Mouse (Mus musculus): ENCODE results near the gene Mia.

The Mia gene

DNA sequence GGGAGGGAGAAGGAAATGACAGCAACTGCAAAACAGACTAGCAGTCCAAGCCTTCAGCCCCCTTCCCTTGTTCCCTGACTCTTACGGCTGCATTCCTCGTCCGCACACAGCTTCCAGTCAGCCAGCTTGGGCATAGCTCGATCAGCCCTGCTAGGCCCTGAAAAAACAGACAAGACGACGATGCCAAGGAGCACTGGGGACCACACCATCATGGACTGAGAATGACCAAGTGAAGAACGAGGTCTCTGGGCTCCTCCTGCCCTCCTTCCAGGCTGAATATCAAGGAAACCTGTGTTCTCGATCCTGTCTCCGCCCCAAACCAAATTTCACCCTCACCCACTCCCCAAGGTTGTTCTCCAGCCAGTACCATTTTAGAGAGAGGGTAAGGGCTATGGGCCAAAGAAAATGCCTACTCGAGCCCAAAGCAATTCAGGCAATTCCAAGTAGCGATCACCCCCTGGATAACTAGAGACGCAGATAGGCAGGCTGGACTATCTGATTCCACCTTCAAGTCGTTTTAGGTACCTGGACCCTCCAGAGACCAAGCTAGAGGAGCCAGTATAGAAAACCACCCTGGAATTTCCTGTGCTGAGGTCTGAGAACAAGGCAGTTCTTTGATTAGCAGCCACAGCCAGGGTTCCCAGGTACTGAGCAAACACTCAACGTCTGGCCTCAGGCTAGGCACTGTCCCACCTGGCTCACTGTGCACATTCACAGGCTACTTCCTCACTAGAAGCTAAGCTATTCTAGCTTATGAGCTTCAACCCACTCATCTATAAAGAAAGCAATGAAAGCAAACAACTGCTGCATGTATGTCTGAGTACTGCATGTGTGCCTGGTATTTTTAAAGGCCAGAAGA, at the start of gene Mia, which contains the start of gene Gm21983:
Gene Mia, minus strand, starts transcription at position 321 of the 859 bp plus-strand sequence.
Gene Gm21983, minus strand, starts transcription at position 250 of the 859 bp plus-strand sequence.
- peak; percentile 75 to 79 for DNase-seq

DNA sequence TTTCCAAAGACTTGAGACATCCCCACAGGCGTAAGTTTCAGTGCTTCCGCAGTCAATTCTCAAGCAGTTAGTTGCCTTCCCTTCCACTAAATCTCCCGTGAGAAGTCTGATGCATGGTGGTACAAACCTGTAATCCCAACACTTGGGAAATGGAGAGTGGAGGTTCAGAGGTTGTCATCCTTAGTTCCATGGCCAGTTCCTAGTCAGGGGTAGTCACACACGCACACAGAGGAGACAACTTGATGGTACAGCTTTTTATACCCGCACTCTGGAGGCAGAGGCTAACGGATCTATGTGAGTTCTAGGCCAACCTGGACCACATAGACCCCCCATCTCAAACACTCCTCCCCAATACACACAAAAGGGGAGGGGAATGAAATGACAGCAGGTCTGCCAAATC, 47.9 kb upstream of the Mia start:
- no peak for DNase-seq

DNA sequence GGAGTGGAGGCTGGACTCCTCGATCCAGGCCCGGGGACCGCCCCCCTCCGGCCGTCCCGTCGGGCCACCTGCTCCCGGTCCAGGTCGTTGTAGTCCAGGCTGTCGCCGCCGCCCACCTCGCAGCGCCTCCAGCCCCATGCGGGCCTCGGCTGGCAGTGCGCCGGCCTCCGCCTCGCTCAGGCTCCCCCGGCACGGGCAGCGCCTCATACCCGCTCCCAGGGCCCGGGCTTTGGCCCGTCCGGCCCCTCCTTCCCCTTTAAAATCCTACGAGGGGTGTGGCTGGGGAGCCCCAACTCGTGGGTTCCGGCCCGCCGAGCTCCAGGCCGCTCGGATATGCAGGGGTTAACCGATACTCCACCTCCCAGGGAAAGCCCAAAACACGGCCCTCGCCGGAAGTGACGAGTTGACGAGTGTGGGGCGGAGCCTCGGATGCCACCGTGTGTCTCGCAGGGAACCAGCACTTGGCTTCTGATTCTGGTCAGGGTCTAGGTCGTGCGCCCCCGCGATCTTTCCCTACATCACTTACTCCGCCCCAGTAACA, 47.4 kb upstream of the Mia start, which contains the start of gene Itpkc:
Gene Itpkc, minus strand, starts transcription at position 381 of the 541 bp plus-strand sequence.
- DNase-seq = peak; percentile 91 to 93

DNA sequence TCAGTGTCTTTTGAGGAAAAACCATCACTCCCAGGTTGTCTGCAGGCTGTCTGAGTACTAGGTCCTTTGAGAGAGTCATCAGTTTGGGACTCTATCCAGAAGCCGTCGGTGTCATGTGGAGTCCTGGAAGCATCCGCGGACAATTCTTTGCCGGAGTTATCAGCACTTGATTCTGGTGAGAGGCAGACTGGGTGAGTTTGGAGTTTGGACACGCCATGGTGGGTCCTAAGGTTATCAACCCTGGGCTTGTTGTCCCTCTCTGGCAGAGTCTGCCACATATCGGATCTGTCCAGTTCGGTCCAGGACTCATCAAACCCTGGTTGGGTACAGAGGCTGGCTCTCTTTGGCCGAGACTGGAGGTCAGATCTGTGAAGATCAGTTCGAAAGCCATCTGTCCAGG, 46.7 kb upstream of the Mia start:
- peak; percentile 72 to 74 for DNase-seq

DNA sequence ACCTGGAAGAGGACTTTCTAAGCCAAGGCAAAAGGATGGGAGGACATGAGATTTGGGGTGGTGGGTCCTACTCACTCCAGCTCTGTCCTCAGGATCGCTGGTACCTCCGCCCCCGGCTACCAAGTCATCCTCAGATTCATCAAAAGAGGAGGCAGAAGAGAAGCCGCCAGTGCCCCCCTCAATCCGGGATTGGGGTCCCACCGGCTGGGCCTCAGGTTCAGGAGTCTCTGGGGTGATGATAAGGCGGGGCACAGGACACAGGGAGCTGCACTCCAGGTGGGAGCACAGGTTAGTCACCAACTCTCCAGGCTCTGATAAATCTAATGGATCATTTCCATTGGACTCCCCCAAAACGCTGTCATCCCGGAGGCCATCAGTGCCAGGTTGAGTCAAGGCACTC, 46.3 kb upstream of the Mia start:
- DNase-seq = no peak

DNA sequence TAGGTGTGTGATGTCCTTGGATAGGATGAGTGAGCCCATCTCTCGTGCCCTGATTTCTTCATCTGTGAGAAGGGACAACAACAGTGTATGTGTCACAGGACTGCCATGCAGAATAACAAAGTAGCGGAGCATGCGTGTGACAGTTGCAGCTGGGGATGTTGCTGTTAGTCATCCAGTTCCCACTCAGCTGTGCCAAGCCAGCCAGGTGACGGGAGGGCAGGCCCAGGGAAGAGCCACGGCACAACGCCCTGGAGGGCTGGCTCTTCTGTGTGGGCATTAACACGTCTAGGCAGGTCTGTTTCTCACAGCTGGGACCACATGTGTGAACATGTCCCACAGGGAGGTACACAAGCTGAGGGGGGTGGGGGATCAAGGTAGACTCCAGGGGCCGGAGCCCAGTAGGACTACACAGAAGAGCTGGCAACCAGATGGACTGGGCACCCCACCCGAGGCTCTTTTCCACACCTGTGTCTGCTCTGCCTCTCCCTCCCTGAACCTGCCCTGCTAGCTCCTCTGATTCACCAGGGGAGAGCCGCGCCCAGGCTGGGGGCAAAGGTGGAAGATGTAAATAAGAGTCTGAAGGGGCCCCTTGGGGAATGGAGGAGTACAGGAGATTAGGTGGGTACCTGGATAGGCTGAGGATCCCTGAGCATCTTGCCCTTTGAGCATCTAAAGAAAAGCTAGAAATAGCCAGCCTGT, 44.1 kb upstream of the Mia start:
- peak in 1 of 2 experiments; percentile 33 for DNase-seq

DNA sequence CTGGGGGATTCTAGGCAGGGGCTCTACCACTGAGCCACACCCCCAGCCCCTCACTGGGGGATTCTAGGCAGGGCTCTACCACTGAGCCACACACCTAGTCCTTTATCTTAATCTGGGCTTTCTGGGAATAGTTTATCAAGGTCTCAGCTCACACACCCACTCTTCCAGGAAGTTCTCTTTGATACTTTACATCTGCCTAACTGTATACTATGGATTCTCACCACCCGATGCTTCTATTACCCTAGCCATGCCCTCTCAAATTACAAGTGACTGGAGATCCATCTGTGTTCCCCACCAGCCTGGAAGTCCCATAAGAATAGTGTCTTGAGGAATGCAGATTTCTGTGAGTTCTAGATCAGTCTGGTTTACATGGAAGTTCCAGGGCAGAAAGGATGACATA, 41.6 kb upstream of the Mia start:
- DNase-seq = no peak

DNA sequence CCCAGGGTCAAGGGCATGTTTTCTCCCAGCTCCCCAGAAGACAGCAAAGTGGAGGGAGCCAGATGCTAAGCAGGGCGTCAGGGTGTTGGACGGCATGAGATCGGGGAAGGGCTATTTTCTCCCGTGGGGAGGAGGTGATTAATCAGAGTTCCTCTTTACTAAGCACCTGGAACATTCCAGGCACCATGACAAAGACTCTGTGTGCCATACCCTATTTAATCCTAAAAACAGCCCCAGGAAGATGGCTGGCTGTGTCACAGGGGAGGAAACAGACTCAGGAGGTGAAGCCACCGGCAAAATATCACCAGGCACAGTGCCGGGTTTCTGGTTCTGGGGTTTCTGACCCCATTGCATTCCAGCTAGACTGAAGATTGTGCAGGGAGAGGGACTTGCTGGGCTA, 41.0 kb upstream of the Mia start:
- no peak for DNase-seq

DNA sequence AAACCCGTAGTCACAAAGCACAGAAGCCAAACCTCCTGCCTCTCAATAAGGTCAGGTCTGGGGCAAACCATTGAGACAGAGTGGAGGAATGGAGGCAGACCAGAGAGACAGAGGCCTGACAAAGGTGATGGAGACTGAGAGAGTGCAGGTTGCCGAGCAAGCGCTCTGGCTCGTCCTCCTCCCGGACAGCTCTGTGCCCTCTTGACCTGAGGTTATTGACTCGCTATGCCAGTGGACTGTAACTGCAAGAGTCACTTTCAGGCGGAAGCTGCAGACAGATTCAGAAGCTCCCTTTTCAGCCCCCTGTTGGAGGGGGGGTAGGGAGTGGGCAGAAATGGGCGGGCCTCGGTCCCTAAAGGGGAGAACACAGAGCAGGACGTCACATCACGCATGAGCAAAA, 39.0 kb upstream of the Mia start:
- no peak for DNase-seq

DNA sequence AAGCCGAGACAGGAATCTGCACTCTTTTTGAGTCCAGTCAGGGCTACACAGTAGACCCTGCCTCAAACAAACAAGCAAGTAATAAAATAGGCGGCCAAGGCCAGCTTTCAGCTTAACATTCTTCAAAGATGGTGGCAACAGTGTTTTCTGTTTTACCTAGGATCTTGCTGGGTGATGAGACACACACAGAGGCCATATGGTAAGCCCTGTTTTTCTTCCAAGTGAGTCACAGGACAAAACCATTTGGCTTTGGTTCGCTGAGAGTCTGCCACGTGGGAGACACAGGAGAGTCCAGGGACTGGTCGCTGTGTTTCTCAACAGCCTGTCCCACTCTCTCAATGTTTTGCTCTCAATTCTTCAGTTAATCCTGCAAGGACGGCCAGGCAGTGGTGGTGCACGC, 37.6 kb upstream of the Mia start:
- peak; percentile 62 to 73 for DNase-seq

DNA sequence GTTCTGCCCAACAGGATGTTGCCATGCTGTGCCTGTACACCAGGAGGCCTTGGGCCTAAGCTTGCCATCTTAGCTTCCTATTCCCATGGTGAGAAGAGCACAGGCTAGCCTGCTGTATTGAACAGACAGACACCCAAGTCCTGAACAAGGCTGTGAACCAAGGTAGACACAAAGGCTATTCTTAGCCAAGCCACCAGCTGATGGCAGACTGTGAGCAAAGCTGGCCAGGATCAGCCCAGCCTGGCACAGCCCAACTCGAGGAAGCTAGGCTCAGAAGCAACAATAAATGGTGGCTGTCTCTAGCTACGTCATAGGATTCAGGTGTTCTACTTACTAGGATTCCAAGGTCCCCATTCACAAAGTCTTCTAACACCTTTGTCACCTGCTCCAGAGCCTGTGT, 31.7 kb upstream of the Mia start:
- DNase-seq = no peak

DNA sequence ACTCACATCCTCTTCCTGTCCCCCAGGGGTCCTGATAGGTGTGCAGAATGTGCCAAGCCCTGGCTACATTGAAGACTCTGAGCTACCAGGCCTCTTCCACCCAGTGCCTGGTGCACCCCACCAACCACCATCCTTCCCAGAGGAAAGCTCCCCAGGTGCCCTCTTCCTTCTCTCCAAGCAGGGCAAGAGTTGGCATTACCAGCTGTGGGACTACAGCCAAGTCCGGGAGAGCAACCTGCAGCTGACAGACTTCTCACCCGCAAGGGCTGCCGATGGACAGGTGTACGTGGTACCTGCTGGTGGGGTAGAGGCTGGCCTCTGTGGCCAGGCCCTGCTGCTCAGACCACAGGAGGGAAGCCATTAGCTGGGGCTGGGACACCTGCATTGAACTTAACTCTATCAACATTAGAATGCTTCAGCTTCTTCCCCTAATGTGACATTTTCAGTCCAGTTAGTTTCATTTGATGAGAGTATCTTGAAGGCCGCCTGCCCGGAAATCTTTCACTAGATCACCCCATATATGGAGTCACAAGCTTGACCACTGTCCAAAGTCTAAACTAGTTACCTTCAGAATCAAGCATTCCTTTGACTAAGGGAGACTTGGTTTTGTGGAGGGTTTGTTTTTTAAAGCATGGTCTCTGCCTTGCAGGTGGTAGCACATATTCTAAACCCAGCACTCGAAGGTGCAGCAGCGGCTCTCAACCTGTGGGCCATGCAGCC, 22.9 kb upstream of the Mia start:
- DNase-seq = peak; percentile 53 to 56

DNA sequence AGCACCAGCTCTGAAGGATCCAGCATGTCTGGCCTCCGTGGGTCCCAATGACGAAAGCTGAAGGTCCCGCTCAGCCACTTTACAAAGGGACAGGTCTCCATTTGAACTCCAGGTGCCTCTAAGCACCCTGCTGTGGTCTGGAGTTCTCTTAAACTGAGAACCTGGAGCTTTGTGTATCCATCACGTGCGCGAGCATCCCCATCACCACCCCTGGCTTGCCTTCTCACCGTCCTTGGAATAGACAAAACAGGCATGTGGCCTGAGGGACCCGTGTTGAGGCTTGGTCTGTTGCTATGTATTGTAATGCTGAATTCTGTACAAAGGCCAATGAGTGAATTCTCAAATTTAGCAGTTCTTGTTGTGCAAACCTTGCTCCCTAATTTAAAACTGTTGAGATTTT, 17.8 kb upstream of the Mia start:
- no peak for DNase-seq

DNA sequence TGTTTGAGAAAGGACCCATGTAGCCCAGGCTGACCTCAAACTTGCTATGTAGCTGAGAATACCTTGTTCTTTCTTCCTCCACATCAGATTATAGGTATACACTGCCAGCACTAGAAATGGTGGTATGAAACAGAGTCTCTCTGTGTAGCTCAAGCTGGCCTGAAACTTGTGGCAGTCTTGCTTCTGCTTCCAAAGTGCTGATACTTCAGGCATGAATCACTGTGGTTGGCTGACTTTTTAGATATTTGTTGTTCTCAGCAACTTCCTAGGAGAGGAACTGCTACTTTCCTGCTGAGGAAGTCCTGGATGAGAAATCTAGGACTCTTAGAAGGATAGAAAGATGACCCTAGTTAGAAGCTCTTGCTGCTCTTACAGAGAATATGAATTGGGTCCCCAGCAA, 17.4 kb upstream of the Mia start:
- no peak for DNase-seq

DNA sequence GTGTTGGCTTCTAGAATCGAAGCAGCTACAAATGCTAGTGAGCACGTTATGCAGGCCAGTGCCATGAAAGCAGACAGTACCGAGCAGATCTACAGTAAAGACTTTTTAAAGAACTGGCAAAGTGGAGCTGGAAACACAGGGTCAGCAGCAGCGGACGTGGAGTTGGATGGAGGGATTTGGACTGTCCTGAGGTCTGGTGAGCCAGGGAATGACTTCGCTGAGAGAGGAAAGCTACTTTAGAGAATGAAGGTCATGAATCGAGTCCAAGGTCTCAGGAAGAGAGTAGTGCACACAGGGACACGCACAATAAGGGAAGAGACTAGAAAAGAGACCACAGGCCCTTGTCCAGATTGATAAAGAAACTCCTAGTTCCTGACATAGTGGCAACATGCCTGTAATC, 16.7 kb upstream of the Mia start:
- no peak for DNase-seq

DNA sequence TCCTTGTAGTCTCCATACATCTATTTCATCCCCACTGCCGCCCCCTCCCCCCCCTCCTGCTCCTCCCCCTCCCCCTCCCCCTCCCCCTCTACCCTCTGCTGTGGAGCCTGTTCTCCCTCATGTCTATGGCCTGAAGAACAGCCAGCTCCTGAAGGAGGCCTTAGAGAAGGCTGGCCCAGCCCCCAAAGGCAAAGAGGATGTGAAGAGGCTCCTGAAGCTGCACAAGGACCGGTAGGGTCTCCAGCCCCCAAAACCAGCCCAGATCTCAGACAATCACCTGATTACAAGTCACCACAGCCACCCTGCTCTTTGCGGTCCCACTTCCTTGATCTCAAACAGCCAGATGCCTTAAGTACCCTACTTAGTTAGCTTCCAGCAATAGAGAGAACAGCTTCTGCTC, 16.2 kb upstream of the Mia start:
- no peak for DNase-seq

DNA sequence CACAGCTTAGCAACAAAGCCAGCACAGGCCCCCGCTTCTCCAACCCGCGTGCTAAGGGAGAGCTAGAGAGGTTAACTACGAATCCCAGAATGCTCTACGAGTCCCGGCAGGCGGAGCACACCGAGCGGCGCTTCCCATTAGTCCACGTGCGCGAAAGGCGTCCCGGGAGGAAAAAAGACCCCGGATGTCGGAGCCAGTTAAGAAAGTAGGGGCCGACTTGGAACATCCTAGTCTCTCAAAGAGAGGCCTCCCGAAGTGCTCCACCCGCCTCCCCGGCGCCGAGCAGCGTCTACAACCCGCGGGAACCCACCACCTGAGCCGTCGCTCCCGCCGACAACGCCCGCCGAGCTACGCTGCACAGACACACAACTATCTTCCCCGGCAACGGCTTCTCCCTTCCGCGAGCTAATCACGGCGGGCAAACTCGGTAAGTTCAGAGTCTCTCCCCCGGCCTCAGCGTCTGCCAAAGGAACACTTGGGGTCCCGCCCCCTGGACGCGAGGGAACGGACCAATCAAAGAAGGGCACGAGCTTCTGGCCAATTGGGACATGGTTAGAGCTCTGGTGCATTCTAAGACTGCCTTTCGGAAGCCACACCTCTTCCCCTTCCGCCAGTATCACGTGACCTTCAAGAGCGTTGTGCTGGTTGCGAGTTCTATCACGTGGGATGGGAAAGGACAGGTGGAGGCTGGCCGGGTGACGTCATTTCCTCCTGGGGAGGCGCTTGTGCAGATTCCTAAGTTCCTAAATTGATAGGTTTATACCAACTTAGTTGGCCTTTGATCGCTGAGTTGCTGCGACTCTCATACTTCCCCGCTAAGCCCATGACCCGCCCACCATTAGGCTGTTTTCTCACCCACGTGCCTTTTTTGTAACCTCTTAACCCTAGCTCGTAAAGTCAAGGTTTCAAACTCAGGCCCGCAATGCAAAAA, 15.0 kb upstream of the Mia start, which contains the start of the genes BC024978 and Snrpa:
Gene BC024978, plus strand, starts transcription at position 101 of the 931 bp plus-strand sequence.
Gene Snrpa, minus strand, starts transcription at position 591 of the 931 bp plus-strand sequence.
- DNase-seq = peak; percentile 96 to 97

DNA sequence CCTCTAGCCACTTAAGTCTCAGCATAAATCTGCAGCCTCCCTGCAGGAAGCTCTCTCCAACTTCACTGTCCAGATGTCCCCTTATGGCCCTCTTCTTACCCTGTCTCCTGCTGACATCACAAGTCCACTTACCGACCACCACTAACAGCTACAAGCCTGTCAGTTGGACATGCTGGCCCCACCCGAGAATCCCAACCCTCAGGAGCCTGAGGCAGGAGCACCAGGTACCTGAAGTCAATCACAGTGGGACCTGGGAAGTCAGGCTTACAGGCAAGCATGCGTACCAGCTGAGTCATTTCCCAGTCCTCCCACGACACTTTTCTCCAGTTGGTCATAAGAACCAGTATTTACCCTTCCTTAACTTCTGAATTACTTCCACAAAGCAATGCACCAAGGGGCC, 12.8 kb upstream of the Mia start:
- no peak for DNase-seq

DNA sequence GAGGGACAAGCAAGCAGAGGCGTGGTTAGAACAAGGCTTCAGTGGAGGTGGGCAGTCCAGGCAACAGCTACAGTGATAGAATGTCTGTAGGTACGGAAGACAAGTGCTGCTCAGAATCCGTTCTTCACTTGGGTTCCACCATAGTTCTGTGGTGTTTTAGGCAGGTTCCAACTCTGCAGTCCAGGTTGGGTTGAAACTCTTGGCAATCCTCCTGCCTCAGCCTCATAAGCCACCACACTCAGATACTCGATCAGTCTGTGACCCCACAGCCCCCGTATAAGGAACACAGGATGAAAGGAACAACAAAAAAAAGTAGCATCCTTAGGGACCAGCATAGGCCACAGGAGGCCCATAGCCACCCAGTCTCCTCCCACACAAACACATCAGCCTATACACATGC, 11.5 kb upstream of the Mia start:
- DNase-seq = no peak

DNA sequence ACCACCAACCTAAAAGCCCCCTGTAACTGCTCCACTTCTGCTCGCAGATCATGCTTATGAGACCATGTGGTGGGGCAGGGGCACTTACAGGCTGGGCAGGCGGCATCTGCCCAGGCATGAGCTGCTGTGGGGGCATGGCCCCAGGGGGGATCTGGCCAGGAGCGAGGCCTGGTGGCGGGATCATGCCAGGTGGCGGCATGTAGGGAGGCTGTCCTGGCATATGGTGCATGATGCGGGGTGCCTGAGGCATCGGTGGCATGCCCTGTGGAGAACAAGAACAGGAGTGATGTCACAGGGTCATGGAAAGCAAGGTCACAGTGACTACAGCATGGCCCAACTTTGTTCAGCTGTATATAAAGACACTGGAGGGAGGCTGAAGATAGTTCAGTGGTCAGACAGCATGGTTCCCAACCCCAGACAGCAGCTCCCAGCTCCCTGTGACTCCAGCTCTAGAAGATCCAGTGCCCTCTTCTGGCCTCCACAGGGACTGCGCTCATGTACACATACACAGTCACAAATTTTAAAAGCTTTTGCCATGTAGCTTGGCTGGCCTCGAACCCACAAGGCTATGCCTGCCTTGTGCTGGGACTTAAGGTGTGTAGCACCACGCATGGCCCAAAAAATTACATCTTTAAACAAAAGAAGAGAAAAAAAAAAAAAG, 8.4 kb upstream of the Mia start:
- DNase-seq = peak in 1 of 2 experiments; percentile 45

DNA sequence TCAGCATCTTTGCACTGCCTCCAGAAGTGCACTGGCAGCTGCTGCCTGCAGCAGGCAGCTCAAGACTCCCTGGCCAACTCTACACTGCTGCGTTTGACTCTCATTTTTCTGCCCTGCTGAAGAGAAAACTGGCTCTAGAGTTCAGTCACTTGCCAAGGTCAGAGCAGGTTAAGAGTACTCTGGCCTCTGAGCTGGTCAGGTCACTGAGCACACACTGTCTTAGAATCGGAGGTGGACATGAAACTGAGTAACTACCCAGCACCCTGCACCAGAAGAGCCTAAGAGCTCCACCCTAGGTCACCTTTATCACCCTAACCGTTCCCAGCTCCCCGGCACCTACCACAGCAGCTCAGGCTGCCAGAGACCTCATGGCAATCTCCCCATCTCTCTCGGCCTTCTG, 5.0 kb upstream of the Mia start:
- no peak for DNase-seq

Measured in cerebellum, postnatal 14 days (tissue).